Mouse (Mus musculus) ES-Bruce4 (cell line): ENCODE measurements at regions not wholly inside any gene's neighbourhood (a gene's known extent, or its start where the extent isn't known, plus 50 kb on each side); places are given as distances from the start of the nearest gene placed in this dataset.
"Not testable (repeated sequence)": the region's sequence is repeated elsewhere in the genome, so short reads cannot be mapped to it uniquely, and the experiment has no call there.

Source experiments
- CTCF ChIP-seq: IDR thresholded peaks from one replicate; pipeline ENCODE4 v1.8.1; 2011; ENCODE audit warnings: low read depth, low read length
- POLR2A ChIP-seq: IDR thresholded peaks from one replicate; pipeline ENCODE4 v1.8.1; 2011; ENCODE audit warnings: low read length; ENCODE audit not compliant: insufficient read depth

GRCm38 (mm10) chr11:114483350-114483749, 185.0 kb upstream of the Rpl38 start:
- not testable (repeated sequence) for TF ChIP-seq POLR2A, CTCF
